Mouse (Mus musculus): ENCODE data around the gene Wnt4. TPM values are rescaled to one million over a fixed set of nuclear protein-coding genes. Genes with fewer than 3 reads are reported as not detected.

Wnt4 gene
- polyA plus RNA-seq, 1 experiment from 2014 or later: 0.99 TPM

GRCm38 (mm10) chr4:137276443-137277165, 685 bp upstream of the Wnt4 start:
- peak overlapping the region; percentile 48 for H3K4me3 ChIP-seq (replicated peaks; ENCODE audit: low read length)
- peak overlapping the region; percentile 79 for H3K4me2 ChIP-seq (ENCODE audit: low read length)
- ATAC-seq: no peak; the same call in 1 of the 2 replicates
- peak overlapping the region; percentile 58 for H3K9ac ChIP-seq (replicated peaks; ENCODE audit: low read depth, low read length)
- H3K36me3 ChIP-seq (ENCODE audit: control insufficient read depth, insufficient read depth): no peaks in the 10 kb centered on the region
- H3K27me3 ChIP-seq (replicated peaks; ENCODE audit: control insufficient read depth, insufficient read depth, low read length): peaks cover 47% of the 10 kb centered on the region
- H3K27ac ChIP-seq (ENCODE audit: low read length): no peak overlapping the region
- H3K9me3 ChIP-seq (ENCODE audit: control insufficient read depth, low read length): no peaks in the 10 kb centered on the region
- peaks cover 21% of the 10 kb centered on the region for H3K4me1 ChIP-seq (replicated peaks; ENCODE audit: control insufficient read depth, insufficient read depth, low read length)
- 1% methylated on average over 36 of the region's 46 CpGs for WGBS

GRCm38 (mm10) chr4:137277600-137278143, 383 bp downstream of the Wnt4 start:
- 1% methylated on average over 54 of the region's 71 CpGs for WGBS
- Histone ChIP-seq H3K36me3 (ENCODE audit: control insufficient read depth, insufficient read depth) (no peaks in the 10 kb centered on the region), H3K27me3 (replicated peaks; ENCODE audit: control insufficient read depth, insufficient read depth, low read length) (peaks cover 47% of the 10 kb centered on the region), H3K4me1 (replicated peaks; ENCODE audit: control insufficient read depth, insufficient read depth, low read length) (peaks cover 21% of the 10 kb centered on the region), H3K4me3 (replicated peaks; ENCODE audit: low read length) (peak overlapping the region; percentile 48), H3K9me3 (ENCODE audit: control insufficient read depth, low read length) (no peaks in the 10 kb centered on the region), H3K27ac (ENCODE audit: low read length) (no peak overlapping the region), H3K4me2 (ENCODE audit: low read length) (peak overlapping the region; percentile 79), H3K9ac (replicated peaks; ENCODE audit: low read depth, low read length) (peak overlapping the region; percentile 58)
- ATAC-seq: no peak

GRCm38 (mm10) chr4:137278144-137279040, 1.1 kb downstream of the Wnt4 start:
- H3K36me3 ChIP-seq (ENCODE audit: control insufficient read depth, insufficient read depth): no peaks in the 10 kb centered on the region
- H3K4me2 ChIP-seq (ENCODE audit: low read length): peak overlapping the region; percentile 79
- ATAC-seq: peak; percentile 65
- H3K9me3 ChIP-seq (ENCODE audit: control insufficient read depth, low read length): no peaks in the 10 kb centered on the region
- peaks cover 21% of the 10 kb centered on the region for H3K4me1 ChIP-seq (replicated peaks; ENCODE audit: control insufficient read depth, insufficient read depth, low read length)
- H3K4me3 ChIP-seq (replicated peaks; ENCODE audit: low read length): peak overlapping the region; percentile 48
- no peak overlapping the region for H3K27ac ChIP-seq (ENCODE audit: low read length)
- peaks cover 47% of the 10 kb centered on the region for H3K27me3 ChIP-seq (replicated peaks; ENCODE audit: control insufficient read depth, insufficient read depth, low read length)
- under 1% methylated on average over 22 of the region's 22 CpGs for WGBS
- H3K9ac ChIP-seq (replicated peaks; ENCODE audit: low read depth, low read length): peak overlapping the region; percentile 58

GRCm38 (mm10) chr4:137279346-137279745, 2.1 kb downstream of the Wnt4 start:
- no peak for ATAC-seq
- H3K4me3 ChIP-seq (replicated peaks; ENCODE audit: low read length): no peak overlapping the region
- no peak overlapping the region for H3K4me2 ChIP-seq (ENCODE audit: low read length)
- H3K27ac ChIP-seq (ENCODE audit: low read length): no peak overlapping the region
- WGBS: 23% methylated on average over 5 of the region's 5 CpGs
- H3K27me3 ChIP-seq (replicated peaks; ENCODE audit: control insufficient read depth, insufficient read depth, low read length): peaks cover 43% of the 10 kb centered on the region
- no peaks in the 10 kb centered on the region for H3K36me3 ChIP-seq (ENCODE audit: control insufficient read depth, insufficient read depth)
- H3K9ac ChIP-seq (replicated peaks; ENCODE audit: low read depth, low read length): no peak overlapping the region
- H3K9me3 ChIP-seq (ENCODE audit: control insufficient read depth, low read length): no peaks in the 10 kb centered on the region
- peaks cover 21% of the 10 kb centered on the region for H3K4me1 ChIP-seq (replicated peaks; ENCODE audit: control insufficient read depth, insufficient read depth, low read length)

GRCm38 (mm10) chr4:137281273-137281672, 4.0 kb downstream of the Wnt4 start:
- no peak for ATAC-seq
- Histone ChIP-seq H3K9ac (replicated peaks; ENCODE audit: low read depth, low read length) (no peak overlapping the region), H3K9me3 (ENCODE audit: control insufficient read depth, low read length) (no peaks in the 10 kb centered on the region), H3K4me3 (replicated peaks; ENCODE audit: low read length) (no peak overlapping the region), H3K27me3 (replicated peaks; ENCODE audit: control insufficient read depth, insufficient read depth, low read length) (peaks cover 33% of the 10 kb centered on the region), H3K4me2 (ENCODE audit: low read length) (no peak overlapping the region), H3K4me1 (replicated peaks; ENCODE audit: control insufficient read depth, insufficient read depth, low read length) (peaks cover 21% of the 10 kb centered on the region), H3K27ac (ENCODE audit: low read length) (no peak overlapping the region), H3K36me3 (ENCODE audit: control insufficient read depth, insufficient read depth) (no peaks in the 10 kb centered on the region)
- WGBS: 73% methylated on average over 3 of the region's 3 CpGs

DNA sequence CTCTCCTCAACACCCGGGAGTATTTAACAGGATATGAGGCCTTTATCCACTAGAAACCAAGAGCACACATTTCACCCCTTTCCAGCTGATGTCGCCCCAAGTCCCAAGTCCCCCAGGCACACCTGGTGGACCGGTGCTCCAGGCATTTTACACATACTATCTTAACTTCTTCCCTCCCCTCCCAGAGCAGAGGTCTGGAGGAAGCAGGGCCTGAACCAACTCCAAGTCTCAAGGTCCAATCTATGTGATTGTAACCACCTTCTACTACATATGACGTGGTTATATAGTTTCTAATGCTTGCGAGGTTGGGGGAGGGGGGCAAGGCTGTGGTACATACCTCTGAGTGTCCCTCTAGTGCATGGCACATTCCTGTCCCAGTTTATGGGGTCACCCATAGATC, 4.8 kb downstream of the Wnt4 start:
- H3K4me3 ChIP-seq (replicated peaks; ENCODE audit: low read length): no peak overlapping the region
- H3K36me3 ChIP-seq (ENCODE audit: control insufficient read depth, insufficient read depth): no peaks in the 10 kb centered on the region
- peaks cover 27% of the 10 kb centered on the region for H3K27me3 ChIP-seq (replicated peaks; ENCODE audit: control insufficient read depth, insufficient read depth, low read length)
- H3K9me3 ChIP-seq (ENCODE audit: control insufficient read depth, low read length): no peaks in the 10 kb centered on the region
- no peak for ATAC-seq
- WGBS: 74% methylated on average over 5 of the region's 5 CpGs
- H3K27ac ChIP-seq (ENCODE audit: low read length): no peak overlapping the region
- no peak overlapping the region for H3K4me2 ChIP-seq (ENCODE audit: low read length)
- H3K4me1 ChIP-seq (replicated peaks; ENCODE audit: control insufficient read depth, insufficient read depth, low read length): peaks cover 16% of the 10 kb centered on the region
- no peak overlapping the region for H3K9ac ChIP-seq (replicated peaks; ENCODE audit: low read depth, low read length)

DNA sequence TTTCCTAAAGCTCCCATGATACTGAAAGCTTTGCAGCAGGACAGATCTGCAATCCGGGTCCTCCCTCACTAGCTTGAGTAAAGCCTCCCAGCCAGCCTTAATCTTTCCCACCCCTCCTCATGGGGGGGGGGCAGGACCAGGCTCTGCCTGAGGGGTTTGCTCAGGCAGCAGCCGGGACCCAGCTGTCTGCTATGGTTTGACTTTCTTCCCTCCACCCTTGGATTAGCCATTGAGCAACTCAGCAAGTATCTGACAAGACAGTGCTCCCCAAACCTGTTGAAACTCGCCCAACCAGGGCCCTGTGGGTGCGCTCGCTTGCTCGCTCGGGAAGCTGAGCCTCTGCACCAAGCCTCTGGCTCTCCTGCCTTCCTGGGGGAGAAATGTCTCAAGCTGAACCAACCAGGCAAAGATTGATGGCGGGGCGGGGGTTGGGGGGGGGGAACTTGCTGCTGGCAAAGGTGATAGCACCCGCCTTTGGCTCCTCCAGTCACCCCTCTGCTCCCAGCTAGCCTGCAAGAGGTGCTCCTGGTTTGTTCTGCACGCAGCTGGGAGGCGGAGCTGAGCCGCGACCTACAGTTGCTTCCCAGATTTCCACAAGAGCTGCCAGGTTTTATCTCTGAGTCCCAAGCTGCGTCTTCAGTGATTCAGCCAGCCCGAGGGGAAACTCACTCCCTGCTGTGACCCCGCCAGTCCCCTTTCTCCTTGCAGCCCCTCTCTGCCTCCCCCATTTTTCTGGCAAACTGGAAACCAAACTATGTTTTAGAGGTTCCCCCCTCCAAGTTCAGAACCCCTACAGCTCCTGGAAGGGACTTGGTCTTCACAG, 5.5 kb downstream of the Wnt4 start:
- Histone ChIP-seq H3K9me3 (ENCODE audit: control insufficient read depth, low read length) (no peaks in the 10 kb centered on the region), H3K4me2 (ENCODE audit: low read length) (no peak overlapping the region), H3K4me1 (replicated peaks; ENCODE audit: control insufficient read depth, insufficient read depth, low read length) (peaks cover 10% of the 10 kb centered on the region), H3K9ac (replicated peaks; ENCODE audit: low read depth, low read length) (no peak overlapping the region), H3K36me3 (ENCODE audit: control insufficient read depth, insufficient read depth) (no peaks in the 10 kb centered on the region), H3K27me3 (replicated peaks; ENCODE audit: control insufficient read depth, insufficient read depth, low read length) (peaks cover 22% of the 10 kb centered on the region), H3K4me3 (replicated peaks; ENCODE audit: low read length) (no peak overlapping the region), H3K27ac (ENCODE audit: low read length) (no peak overlapping the region)
- ATAC-seq: no peak
- 16% methylated on average over 17 of the region's 17 CpGs for WGBS

GRCm38 (mm10) chr4:137283407-137283732, 6.1 kb downstream of the Wnt4 start:
- ATAC-seq: no peak
- H3K4me1 ChIP-seq (replicated peaks; ENCODE audit: control insufficient read depth, insufficient read depth, low read length): peaks cover 4% of the 10 kb centered on the region
- H3K9ac ChIP-seq (replicated peaks; ENCODE audit: low read depth, low read length): no peak overlapping the region
- WGBS: 9% methylated on average over 4 of the region's 4 CpGs
- peaks cover 16% of the 10 kb centered on the region for H3K27me3 ChIP-seq (replicated peaks; ENCODE audit: control insufficient read depth, insufficient read depth, low read length)
- H3K9me3 ChIP-seq (ENCODE audit: control insufficient read depth, low read length): no peaks in the 10 kb centered on the region
- no peak overlapping the region for H3K4me2 ChIP-seq (ENCODE audit: low read length)
- H3K4me3 ChIP-seq (replicated peaks; ENCODE audit: low read length): no peak overlapping the region
- no peaks in the 10 kb centered on the region for H3K36me3 ChIP-seq (ENCODE audit: control insufficient read depth, insufficient read depth)
- H3K27ac ChIP-seq (ENCODE audit: low read length): no peak overlapping the region

Measured in forebrain, embryonic 16.5 days (tissue).